Mouse (Mus musculus) intestine, embryonic 15.5 days (tissue): ENCODE results near the gene Mcrip1. TPM values are rescaled to one million over a fixed set of nuclear protein-coding genes. Genes with fewer than 3 reads are reported as not detected.

Source experiments
- ATAC-seq: fragments of 200-750 bp; cut with Nextera tagmentation; 2 replicates; pipeline ENCODE4 v1.8.0; 2017; ENCODE audit warnings: moderate TSS enrichment, moderate library complexity
- H3K27ac ChIP-seq: fragments of 300-500 bp; sonication (generic); 2 replicates; pipeline ENCODE4 v1.5.1; 2015; ENCODE audit warnings: mild to moderate bottlenecking, inconsistent platforms
- H3K27me3 ChIP-seq: fragments of 300-500 bp; sonication (generic); replicated peaks from 2 replicates; pipeline ENCODE4 v1.6.1; 2015; ENCODE audit warnings: inconsistent platforms
- H3K36me3 ChIP-seq: fragments of 300-500 bp; sonication (generic); 2 replicates; pipeline ENCODE4 v1.6.1; 2015; ENCODE audit warnings: inconsistent platforms
- H3K4me1 ChIP-seq: fragments of 300-500 bp; sonication (generic); replicated peaks from 2 replicates; pipeline ENCODE4 v1.6.1; 2015; ENCODE audit warnings: inconsistent platforms
- H3K4me2 ChIP-seq: fragments of 300-500 bp; sonication (generic); replicated peaks from 2 replicates; pipeline ENCODE4 v1.6.1; 2015; ENCODE audit warnings: mild to moderate bottlenecking, inconsistent platforms
- H3K4me3 ChIP-seq: fragments of 300-500 bp; sonication (generic); replicated peaks from 2 replicates; pipeline ENCODE4 v1.5.1; 2015; ENCODE audit warnings: inconsistent platforms
- H3K9ac ChIP-seq: fragments of 300-500 bp; sonication (generic); 2 replicates; pipeline ENCODE4 v1.6.1; 2015; ENCODE audit warnings: inconsistent platforms
- H3K9me3 ChIP-seq: fragments of 300-500 bp; sonication (generic); 2 replicates; pipeline ENCODE4 v1.6.1; 2016; ENCODE audit warnings: inconsistent platforms
- WGBS: fragments of 180-500 bp; shearing (Covaris S2); methylation state at CpG from one replicate; pipeline ENCODE4 v1.1.7; 2015; 5-methylcytosine and 5-hydroxymethylcytosine counted together
- polyA plus RNA-seq: library from polyadenylated mRNA; unstranded; fragments of >200 nt; fragmentation: Nextera tagmentation; extraction: Ambion mirVana; gene quantifications from 2 replicates; pipeline ENCODE4 v1.2.1, GENCODE M21; 2015

Gene Mcrip1
- polyA plus RNA-seq, 1 experiment from 2014 or later, result 135 TPM

DNA sequence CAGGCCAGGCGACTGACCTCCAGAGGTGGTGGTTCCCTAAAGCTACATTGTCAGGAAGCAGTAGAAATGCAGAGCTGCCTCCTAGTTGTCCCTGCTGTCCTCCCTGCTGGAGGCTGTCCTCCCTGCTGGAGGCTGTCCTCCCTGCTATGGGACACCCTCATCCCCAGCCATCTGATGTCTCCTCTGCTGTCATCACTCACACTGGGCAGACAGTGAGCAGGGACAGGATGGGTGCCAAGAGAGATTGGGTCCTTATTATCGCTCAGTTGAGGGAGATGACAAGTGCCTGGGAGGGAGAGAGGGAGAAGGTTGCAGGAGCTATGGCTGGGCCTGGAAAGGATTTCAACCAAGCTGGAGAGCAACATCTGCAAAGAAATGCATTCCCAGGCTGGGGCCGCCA, 14.4 kb downstream of the Mcrip1 start:
- no peak overlapping the region for H3K4me2 ChIP-seq

DNA sequence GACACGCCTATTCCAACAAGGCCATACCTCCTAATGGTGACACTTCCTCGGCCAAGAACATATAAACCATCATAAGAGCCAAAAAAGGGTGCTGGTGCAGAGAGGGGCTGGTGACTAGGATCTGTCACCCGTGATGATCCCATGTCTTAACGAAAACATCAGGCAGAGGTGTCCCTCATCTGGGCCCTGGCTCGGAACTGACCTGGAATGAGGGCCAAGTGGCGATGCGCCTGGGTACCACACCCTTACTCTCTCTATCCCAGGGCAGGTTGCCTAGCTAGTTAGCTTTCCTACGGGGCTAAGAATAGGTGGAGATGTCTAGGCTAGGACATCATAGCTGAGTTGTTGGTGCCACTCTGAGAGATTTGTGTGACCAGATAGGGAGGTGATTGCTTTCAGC, 15.4 kb downstream of the Mcrip1 start:
- H3K4me1 ChIP-seq, result peaks cover 17% of the 10 kb centered on the region
- H3K27me3 ChIP-seq, result peaks cover 55% of the 10 kb centered on the region
- no peaks in the 10 kb centered on the region for H3K36me3 ChIP-seq
- H3K4me3 ChIP-seq, result no peak overlapping the region
- no peaks in the 10 kb centered on the region for H3K9me3 ChIP-seq
- no peak overlapping the region for H3K4me2 ChIP-seq
- H3K9ac ChIP-seq, result no peak overlapping the region
- H3K27ac ChIP-seq, result no peak overlapping the region
- ATAC-seq, result no peak
- WGBS, result 80% methylated on average over 8 of the region's 8 CpGs

More for the DNA sequence above, 14.4 kb downstream of the Mcrip1 start:
- ATAC-seq, result no peak
- peaks cover 45% of the 10 kb centered on the region for H3K27me3 ChIP-seq
- H3K4me3 ChIP-seq, result no peak overlapping the region
- no peak overlapping the region for H3K27ac ChIP-seq
- 73% methylated on average over 3 of the region's 3 CpGs for WGBS
- H3K4me1 ChIP-seq, result peaks cover 27% of the 10 kb centered on the region
- H3K36me3 ChIP-seq, result no peaks in the 10 kb centered on the region
- no peak overlapping the region; the same call in 1 of the 2 replicates for H3K9ac ChIP-seq
- H3K9me3 ChIP-seq, result no peaks in the 10 kb centered on the region

DNA sequence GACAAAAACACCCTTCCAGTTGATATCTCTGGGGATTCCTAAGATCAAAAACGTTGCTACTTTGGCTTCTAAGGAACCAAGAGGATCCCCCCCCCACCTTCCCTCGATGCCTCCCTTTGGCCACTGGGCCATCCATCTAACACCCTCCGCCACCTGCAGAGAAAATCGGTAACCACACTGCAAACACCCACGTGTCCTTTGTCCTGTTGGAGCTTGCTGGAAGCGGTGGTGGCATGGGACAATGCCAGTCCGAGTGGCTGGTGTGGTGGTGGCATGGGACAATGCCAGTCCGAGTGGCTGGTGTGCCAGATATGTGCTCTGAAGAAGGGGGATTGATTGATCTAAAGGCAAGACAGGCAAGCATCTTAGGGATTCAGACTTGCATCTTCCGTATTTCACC, 17.9 kb downstream of the Mcrip1 start:
- H3K9me3 ChIP-seq, result no peaks in the 10 kb centered on the region
- H3K27me3 ChIP-seq, result peaks cover 65% of the 10 kb centered on the region
- H3K4me3 ChIP-seq, result no peak overlapping the region

DNA sequence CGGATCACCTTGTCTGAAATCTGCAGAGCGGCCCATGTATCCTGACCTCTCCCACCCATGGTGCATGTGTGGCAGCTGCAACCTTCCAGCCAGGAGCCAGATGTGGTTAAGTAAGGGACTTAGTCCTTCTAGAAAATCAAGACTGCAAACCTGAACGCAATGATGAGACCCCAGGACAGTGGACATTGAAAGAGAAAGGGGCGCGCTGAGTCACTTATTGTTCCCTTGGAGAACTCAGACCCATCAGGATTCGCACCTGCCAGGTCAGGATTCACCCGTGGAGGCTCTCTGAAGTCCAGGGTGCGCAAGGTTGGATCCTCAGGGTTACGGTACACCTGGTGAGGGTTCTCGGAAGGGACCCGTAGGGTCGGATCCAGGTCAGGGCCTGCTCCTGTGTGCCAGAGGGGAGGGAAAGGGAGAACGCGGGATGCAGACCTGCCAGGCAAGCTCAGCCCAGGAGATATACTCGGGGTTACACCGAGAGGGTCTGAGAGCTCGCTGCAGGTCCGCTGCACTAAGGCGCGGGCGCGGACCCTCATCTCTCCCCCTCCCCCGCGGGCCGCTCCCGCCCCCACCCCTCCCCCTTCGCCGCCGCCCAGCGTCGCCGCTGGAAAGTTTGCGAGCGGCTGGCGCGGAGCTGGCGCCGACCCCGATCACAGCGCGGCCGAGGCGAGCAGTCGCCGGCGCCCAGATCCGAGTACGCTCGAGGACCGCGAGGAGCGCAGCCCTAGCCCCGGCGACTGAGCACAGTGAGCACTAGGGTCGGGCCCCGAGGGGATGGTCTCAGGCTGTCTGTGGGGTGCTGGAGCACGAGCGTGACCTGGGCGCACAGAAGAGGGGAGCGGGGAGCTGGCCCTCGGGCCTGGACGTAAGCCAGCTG, 19.2 kb downstream of the Mcrip1 start, which contains the start of gene Gcgr:
Gcgr (plus strand) TSS at position 615 of the 880 bp plus-strand sequence.
- H3K36me3 ChIP-seq, result no peaks in the 10 kb centered on the region
- H3K9me3 ChIP-seq, result no peaks in the 10 kb centered on the region
- H3K27ac ChIP-seq, result no peak within 1 kb of the TSS
- peaks cover 10% of the 10 kb centered on the region for H3K4me1 ChIP-seq
- peak; percentile 60 for ATAC-seq
- peaks cover 65% of the 10 kb centered on the region for H3K27me3 ChIP-seq
- H3K9ac ChIP-seq, result peak within 1 kb of the TSS; percentile 59
- peak within 1 kb of the TSS; percentile 91 for H3K4me2 ChIP-seq
- WGBS, result 14% methylated on average over 42 of the region's 62 CpGs
- peak within 1 kb of the TSS; percentile 45 for H3K4me3 ChIP-seq

More for the DNA sequence above, 17.9 kb downstream of the Mcrip1 start:
- Histone ChIP-seq H3K36me3 (no peaks in the 10 kb centered on the region), H3K27ac (no peak overlapping the region), H3K4me2 (no peak overlapping the region), H3K9ac (no peak overlapping the region), H3K4me1 (peaks cover 10% of the 10 kb centered on the region)
- no peak for ATAC-seq
- 31% methylated on average over 9 of the region's 9 CpGs for WGBS

DNA sequence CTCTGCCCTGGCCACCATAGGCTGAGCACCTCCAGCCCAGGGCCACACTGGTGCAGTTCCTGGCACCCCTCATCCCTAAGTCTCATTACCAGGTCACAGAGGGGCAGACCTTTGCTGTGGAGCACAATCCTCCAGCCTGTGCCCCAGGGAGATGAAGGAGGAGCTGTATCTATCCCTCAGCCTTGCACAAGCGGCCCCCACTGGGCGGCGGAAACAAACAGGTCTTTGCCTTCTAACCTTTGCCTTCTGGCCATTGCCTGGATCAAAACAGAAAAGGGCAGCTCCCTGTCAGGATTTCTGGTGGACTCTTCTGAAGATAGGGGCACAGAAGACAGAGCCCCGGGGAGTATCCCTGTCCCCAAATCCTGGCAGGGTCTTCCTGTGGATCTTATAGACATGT, 20.6 kb downstream of the Mcrip1 start:
- Histone ChIP-seq H3K27me3 (peaks cover 54% of the 10 kb centered on the region), H3K36me3 (no peaks in the 10 kb centered on the region), H3K27ac (no peak overlapping the region), H3K9ac (no peak overlapping the region), H3K4me1 (peaks cover 10% of the 10 kb centered on the region), H3K9me3 (no peaks in the 10 kb centered on the region), H3K4me3 (no peak overlapping the region), H3K4me2 (no peak overlapping the region)
- ATAC-seq, result no peak
- 61% methylated on average over 4 of the region's 4 CpGs for WGBS

DNA sequence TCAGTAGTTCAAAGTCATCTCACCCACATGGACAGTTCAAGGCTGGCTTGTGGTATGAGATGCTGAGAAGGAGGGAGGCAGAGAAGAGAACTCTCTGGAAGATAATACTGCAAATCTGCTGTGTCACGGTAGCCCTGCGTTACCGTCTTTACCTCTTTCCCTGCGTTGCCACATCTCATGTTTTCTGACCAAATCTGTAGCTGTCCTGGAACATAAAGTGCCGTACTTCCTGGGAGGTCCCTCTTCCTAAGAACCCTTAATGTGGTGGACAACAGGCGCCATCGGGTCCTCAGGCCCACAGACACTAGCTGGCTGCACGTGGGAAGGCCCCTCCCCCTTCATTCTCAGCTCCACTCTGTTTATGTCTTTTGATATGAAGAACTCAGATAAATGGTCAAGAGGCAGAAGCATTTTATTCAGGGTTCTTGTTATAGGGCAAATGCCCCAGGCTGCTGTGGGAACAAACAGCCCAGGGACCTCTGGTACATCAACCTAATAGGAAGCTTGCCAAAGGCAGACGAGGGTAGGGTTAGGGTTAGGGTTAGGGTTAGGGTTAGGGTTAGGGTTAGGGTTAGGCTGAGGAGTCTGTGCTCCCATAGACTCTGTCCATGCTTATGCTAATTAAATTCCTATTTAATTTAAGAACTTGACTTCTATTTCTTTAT, 21.7 kb downstream of the Mcrip1 start:
- Histone ChIP-seq H3K27ac (no peak overlapping the region), H3K9me3 (no peaks in the 10 kb centered on the region), H3K4me1 (peaks cover 10% of the 10 kb centered on the region), H3K36me3 (no peaks in the 10 kb centered on the region), H3K4me2 (no peak overlapping the region), H3K4me3 (no peak overlapping the region), H3K9ac (no peak overlapping the region), H3K27me3 (peaks cover 45% of the 10 kb centered on the region)
- WGBS, result 69% methylated on average over 9 of the region's 9 CpGs
- ATAC-seq, result no peak

DNA sequence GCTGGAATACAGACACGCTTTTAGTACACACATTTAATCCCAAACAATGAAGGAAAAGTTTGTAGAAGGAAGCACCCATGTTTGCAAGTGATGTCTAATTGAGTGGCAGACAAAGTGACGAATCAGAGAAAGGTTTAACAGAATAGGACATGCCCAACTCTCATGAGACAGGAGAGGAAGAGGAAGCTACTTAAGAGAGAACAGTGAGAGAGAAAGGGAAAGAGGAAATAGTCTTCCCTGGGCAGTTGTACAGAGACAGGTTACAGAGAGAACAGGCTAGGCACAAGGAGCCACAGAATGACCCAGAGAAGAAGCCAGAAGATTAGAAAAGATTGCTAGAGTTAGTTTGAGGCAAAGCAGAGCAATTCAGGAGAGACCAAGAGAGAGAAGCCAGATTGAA, 23.6 kb downstream of the Mcrip1 start:
- no peak overlapping the region for H3K4me2 ChIP-seq
- peaks cover 28% of the 10 kb centered on the region for H3K27me3 ChIP-seq
- peaks cover 7% of the 10 kb centered on the region for H3K4me1 ChIP-seq
- WGBS, result 90% methylated on average over 2 of the region's 2 CpGs
- no peak overlapping the region for H3K4me3 ChIP-seq
- H3K9ac ChIP-seq, result no peak overlapping the region
- H3K9me3 ChIP-seq, result no peaks in the 10 kb centered on the region
- no peaks in the 10 kb centered on the region for H3K36me3 ChIP-seq
- no peak for ATAC-seq
- no peak overlapping the region for H3K27ac ChIP-seq

DNA sequence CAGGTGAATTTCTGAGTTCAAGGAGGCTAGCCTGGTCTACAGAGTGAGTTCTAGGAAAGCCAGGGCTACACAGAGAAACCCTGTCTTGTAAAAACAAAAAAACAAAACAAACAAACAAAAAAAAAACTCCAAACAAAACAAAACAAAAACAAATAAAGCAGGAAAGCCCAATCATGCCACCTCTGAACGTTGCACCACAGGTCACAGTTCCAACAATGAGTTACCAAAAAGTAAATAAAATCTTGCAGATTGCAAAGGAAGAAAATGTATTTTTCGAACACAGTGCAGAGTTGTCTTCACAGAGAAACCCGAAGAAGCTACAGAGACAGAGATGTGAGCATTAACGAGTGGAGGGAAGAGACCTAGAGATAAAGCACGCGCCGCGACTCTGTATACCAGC, 26.9 kb downstream of the Mcrip1 start:
- H3K4me3 ChIP-seq, result no peak overlapping the region
- no peak overlapping the region for H3K27ac ChIP-seq
- no peak overlapping the region for H3K9ac ChIP-seq
- ATAC-seq, result no peak
- H3K4me1 ChIP-seq, result peaks cover 9% of the 10 kb centered on the region; the same call in 1 of the 2 replicates
- H3K36me3 ChIP-seq, result no peaks in the 10 kb centered on the region
- no peak overlapping the region for H3K4me2 ChIP-seq
- H3K27me3 ChIP-seq, result no peaks in the 10 kb centered on the region; the same call in 1 of the 2 replicates
- no peaks in the 10 kb centered on the region for H3K9me3 ChIP-seq
- 78% methylated on average over 8 of the region's 8 CpGs for WGBS

DNA sequence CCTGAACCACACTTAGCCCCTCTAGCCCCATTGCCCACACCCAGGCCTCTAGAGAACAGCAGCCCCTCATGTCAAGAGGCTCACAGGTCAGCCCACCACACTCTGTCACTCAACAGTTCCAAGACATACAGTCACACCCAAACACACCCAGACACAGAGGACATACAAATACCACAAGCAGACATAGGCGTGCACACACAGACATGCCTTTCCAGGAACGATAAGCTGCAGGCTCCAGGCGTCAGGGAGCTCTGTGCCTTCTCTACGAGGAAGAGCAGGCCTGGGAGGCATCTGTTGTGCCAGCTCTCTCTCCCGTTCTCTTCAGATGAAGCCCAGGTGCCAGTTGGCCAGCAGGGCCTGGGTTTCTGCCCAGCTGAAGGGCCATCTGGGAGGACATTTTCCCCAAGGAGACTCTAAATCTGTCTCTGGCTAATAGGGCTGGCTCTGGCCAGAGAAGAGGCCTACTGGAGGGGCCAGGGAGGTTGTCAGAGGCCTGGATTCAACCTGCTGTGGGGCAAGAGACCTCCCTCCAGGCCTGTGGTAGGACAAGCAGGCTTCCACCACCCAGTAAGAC, 28.5 kb downstream of the Mcrip1 start:
- no peak overlapping the region for H3K4me3 ChIP-seq
- H3K9me3 ChIP-seq, result no peaks in the 10 kb centered on the region
- no peaks in the 10 kb centered on the region for H3K36me3 ChIP-seq
- 51% methylated on average over 5 of the region's 5 CpGs for WGBS
- peaks cover 9% of the 10 kb centered on the region; the same call in 1 of the 2 replicates for H3K4me1 ChIP-seq
- H3K27me3 ChIP-seq, result no peaks in the 10 kb centered on the region
- H3K4me2 ChIP-seq, result no peak overlapping the region
- peak overlapping the region; percentile 37; the same call in 1 of the 2 replicates for H3K27ac ChIP-seq
- ATAC-seq, result 0 out of 2 replicates have a peak, but pooled peaks have one; percentile 15
- no peak overlapping the region for H3K9ac ChIP-seq

DNA sequence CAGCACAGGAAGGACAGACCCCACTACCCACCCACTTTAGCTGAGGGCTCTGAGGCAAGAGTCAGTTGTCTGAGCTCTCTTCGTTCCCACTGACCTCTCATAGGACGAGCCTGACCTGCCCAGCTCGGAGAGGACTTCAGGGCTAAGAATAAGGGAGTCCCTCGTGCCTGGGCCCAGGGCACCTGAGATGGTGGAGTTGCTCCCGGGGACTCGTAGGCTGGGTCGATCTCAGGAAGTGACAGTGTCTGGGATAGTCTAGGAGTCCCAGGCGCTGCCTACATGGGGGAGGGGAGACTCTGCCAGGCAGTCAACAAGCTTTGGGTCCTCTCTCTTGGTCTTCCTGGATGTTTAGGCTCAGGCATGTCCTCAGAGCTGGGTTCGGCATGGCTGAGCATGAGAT, 29.0 kb downstream of the Mcrip1 start:
- no peak overlapping the region; the same call in 1 of the 2 replicates for H3K27ac ChIP-seq
- no peak for ATAC-seq
- no peak overlapping the region for H3K9ac ChIP-seq

DNA sequence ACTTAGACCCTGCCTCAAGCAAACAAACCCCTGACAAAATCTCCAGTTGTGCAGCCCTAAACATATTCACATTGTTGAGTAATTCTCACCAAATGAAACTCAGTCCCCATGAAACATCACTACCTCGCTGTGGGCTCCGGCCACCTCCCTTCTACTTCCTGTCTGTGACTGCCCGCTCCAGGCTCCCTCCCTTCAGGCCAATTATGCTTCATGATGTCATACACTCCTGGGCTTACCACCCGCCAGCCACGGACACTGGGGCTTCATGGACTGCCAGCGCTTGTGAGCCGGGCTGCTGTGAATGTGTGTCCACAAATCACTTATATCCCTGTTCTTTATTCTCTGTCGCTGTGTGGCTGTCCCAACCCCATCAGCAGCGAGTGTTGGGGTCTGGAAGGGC, 29.8 kb downstream of the Mcrip1 start:
- no peaks in the 10 kb centered on the region for H3K9me3 ChIP-seq
- H3K4me2 ChIP-seq, result peak overlapping the region; percentile 20; the same call in 1 of the 2 replicates
- H3K4me3 ChIP-seq, result no peak overlapping the region
- 40% methylated on average over 9 of the region's 9 CpGs for WGBS
- no peaks in the 10 kb centered on the region for H3K27me3 ChIP-seq
- 0 out of 2 replicates have a peak, but pooled peaks have one; percentile 37 for ATAC-seq
- peaks cover 15% of the 10 kb centered on the region for H3K4me1 ChIP-seq
- H3K36me3 ChIP-seq, result no peaks in the 10 kb centered on the region
- H3K9ac ChIP-seq, result 0 out of 2 replicates have a peak overlapping the region, but pooled peaks have one; percentile 21
- H3K27ac ChIP-seq, result 0 out of 2 replicates have a peak overlapping the region, but pooled peaks have one; percentile 1

More for the DNA sequence above, 29.0 kb downstream of the Mcrip1 start:
- WGBS, result 73% methylated on average over 9 of the region's 9 CpGs
- H3K27me3 ChIP-seq, result no peaks in the 10 kb centered on the region
- H3K4me3 ChIP-seq, result no peak overlapping the region
- H3K36me3 ChIP-seq, result no peaks in the 10 kb centered on the region
- H3K4me2 ChIP-seq, result no peak overlapping the region
- no peaks in the 10 kb centered on the region for H3K9me3 ChIP-seq
- H3K4me1 ChIP-seq, result peaks cover 13% of the 10 kb centered on the region

DNA sequence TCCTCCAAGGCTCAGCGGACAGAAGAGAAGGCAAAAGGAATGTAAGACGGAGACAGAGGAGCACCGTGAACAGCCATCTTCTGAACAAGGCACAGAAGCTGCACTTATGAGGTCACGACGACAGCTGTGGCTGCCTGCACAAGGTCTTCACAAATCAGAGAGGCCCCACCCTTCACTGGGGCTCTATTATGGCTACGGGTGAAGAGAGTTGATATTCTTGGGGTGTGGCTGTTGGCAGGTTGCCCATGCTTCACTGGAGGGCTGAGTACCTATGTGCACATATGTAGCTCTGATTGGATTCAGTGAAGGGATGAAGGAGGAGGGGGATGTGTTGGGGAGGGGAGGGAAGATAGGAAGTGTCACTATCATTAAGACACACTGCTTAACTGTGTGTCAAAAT, 31.0 kb downstream of the Mcrip1 start:
- H3K9ac ChIP-seq, result no peak overlapping the region
- H3K4me1 ChIP-seq, result peaks cover 15% of the 10 kb centered on the region
- H3K36me3 ChIP-seq, result no peaks in the 10 kb centered on the region
- WGBS, result 48% methylated on average over 6 of the region's 6 CpGs
- ATAC-seq, result peak; percentile 83
- H3K27me3 ChIP-seq, result no peaks in the 10 kb centered on the region
- peak overlapping the region; percentile 10; the same call in 1 of the 2 replicates for H3K4me2 ChIP-seq
- peak overlapping the region; percentile 66 for H3K27ac ChIP-seq
- H3K9me3 ChIP-seq, result no peaks in the 10 kb centered on the region
- no peak overlapping the region for H3K4me3 ChIP-seq
